Mouse (Mus musculus) embryo, embryonic 10.5 days (tissue): ENCODE results near the gene Mn1.

Experiments used
- DNase-seq: peaks from one replicate; pipeline ENCODE4 v3.0.0-alpha.2; 2015; ENCODE audit warnings: low spot score

The Mn1 gene

GRCm38 (mm10) chr5:111409412-111410044 lies 7.6 kb upstream of the Mn1 start:
- peak; percentile 74 for DNase-seq

GRCm38 (mm10) chr5:111410665-111411064 lies 6.5 kb upstream of the Mn1 start:
- no peak for DNase-seq

GRCm38 (mm10) chr5:111414192-111414591 lies 3.0 kb upstream of the Mn1 start:
- DNase-seq, result peak; percentile 92

GRCm38 (mm10) chr5:111414770-111415249 lies 2.4 kb upstream of the Mn1 start:
- DNase-seq, result no peak

- peak; percentile 57 for DNase-seq
Measured at GRCm38 (mm10) chr5:111415575-111415974, 1.6 kb upstream of the Mn1 start.

GRCm38 (mm10) chr5:111416048-111416447 lies 1.1 kb upstream of the Mn1 start:
- peak; percentile 78 for DNase-seq

- no peak for DNase-seq
Measured at GRCm38 (mm10) chr5:111417378-111418131, 393 bp downstream of the Mn1 start.

GRCm38 (mm10) chr5:111418202-111419120 lies 1.3 kb downstream of the Mn1 start:
- DNase-seq, result peak; percentile 62

- DNase-seq, result peak; percentile 57
Measured at GRCm38 (mm10) chr5:111419121-111419881, 2.1 kb downstream of the Mn1 start.

- no peak for DNase-seq
Measured at GRCm38 (mm10) chr5:111420011-111420691, 3.0 kb downstream of the Mn1 start.

- DNase-seq, result no peak
Measured at GRCm38 (mm10) chr5:111420896-111421295, 3.7 kb downstream of the Mn1 start.

- DNase-seq, result no peak
Measured at GRCm38 (mm10) chr5:111421424-111421823, 4.3 kb downstream of the Mn1 start.

GRCm38 (mm10) chr5:111422058-111422800 lies 5.1 kb downstream of the Mn1 start:
- DNase-seq, result no peak

GRCm38 (mm10) chr5:111423011-111423410 lies 5.8 kb downstream of the Mn1 start:
- no peak for DNase-seq

- no peak for DNase-seq
Measured at GRCm38 (mm10) chr5:111423616-111424015, 6.5 kb downstream of the Mn1 start.

GRCm38 (mm10) chr5:111425813-111426212 lies 8.7 kb downstream of the Mn1 start:
- DNase-seq, result no peak

- no peak for DNase-seq
Measured at GRCm38 (mm10) chr5:111426249-111426648, 9.1 kb downstream of the Mn1 start.

GRCm38 (mm10) chr5:111428882-111429281 lies 11.7 kb downstream of the Mn1 start:
- no peak for DNase-seq

GRCm38 (mm10) chr5:111429726-111430125 lies 12.6 kb downstream of the Mn1 start:
- no peak for DNase-seq

- DNase-seq, result no peak
Measured at GRCm38 (mm10) chr5:111431007-111431730, 14.0 kb downstream of the Mn1 start.
